Mouse (Mus musculus) spleen, adult 2 months (tissue): ENCODE results near the gene Ccne1.

Experiments used
- CTCF ChIP-seq: fragments of 200-500 bp; IDR thresholded peaks from 2 replicates; pipeline ENCODE4 v1.5.1; 2011; ENCODE audit warnings: mild to moderate bottlenecking, inconsistent platforms; ENCODE audit not compliant: insufficient read depth, insufficient read length, insufficient replicate concordance; ENCODE audit errors: extremely low read depth
- POLR2A ChIP-seq: fragments of 200-500 bp; IDR thresholded peaks from 2 replicates; pipeline ENCODE4 v1.6.1; 2011; ENCODE audit warnings: low read depth, low read length, inconsistent platforms

GRCm38 (mm10) chr7:38125565-38126159 is 18.3 kb upstream of the Ccne1 start:
- no peak for TF ChIP-seq CTCF
- no peak for TF ChIP-seq POLR2A
